Comparison of ENCODE assay signal across 9 mouse cellular contexts in the genomic region with DNA sequence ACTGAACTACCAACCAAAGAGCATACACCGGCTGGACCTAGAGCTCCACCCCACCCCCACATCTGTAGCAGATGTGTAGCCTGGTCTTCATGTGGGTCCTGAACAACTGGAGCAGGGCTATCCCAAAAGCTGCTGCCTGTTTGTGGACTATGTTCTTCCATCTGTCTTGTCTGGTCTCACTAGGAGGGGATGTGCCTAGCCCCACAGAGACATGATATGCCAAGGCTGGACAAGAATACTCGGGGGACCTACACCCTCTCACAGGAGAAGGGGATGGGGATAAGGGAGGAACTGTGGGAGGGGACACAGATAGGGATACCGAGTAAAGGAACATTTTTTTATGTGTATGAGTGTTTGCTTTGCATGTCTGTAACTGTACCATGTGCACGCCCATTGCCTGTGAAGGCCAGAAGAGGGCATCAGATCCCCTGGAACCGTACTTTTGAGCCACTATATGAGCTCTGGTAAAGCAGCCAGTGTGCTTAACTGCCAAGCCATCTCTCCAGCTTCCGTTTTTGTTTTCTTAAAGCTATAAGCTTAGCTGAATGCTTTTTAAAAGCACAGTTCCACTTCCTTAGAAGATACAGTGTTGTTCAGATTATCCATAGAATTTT. TPM values are rescaled to one million over a fixed set of nuclear protein-coding genes. Genes with fewer than 3 reads are reported as not detected.
DNase-seq lines count a peak whose midpoint lies in the region; ATAC-seq and TF ChIP-seq lines count a peak whose summit lies in the region.
"Had no signal": no experiment of that assay in that cellular context is flagged by ENCODE, and none has a peak within 500 bp of the region (broad histone marks: within the 10 kb centered on the region; RNA-seq: fewer than 3 reads in every experiment).

No protein-coding gene starts in this region.

- WGBS in limb, embryonic 13.5 days, result 31% methylated on average over 6 of the region's 6 CpGs

- H3K36me3 ChIP-seq in G1E (replicated peaks), result no peaks in the 10 kb centered on the region
- H3K36me3 ChIP-seq in limb, embryonic 13.5 days, result no peaks in the 10 kb centered on the region

- H3K4me3 ChIP-seq in G1E (ENCODE audit: low read depth, low read length), result no peak overlapping the region
- H3K4me3 ChIP-seq in limb, embryonic 13.5 days, result no peak overlapping the region

- no peaks in the 10 kb centered on the region for H3K4me1 ChIP-seq in G1E (ENCODE audit: insufficient read depth, low read depth, low read length)
- no peaks in the 10 kb centered on the region for H3K4me1 ChIP-seq in limb, embryonic 13.5 days

- peak; percentile 34; the same call in 1 of the 2 replicates for ATAC-seq in G1E (ENCODE audit: extremely low read depth, insufficient number of reproducible peaks, low FRiP score, poor library complexity, severe bottlenecking)
- ATAC-seq in limb, embryonic 13.5 days (ENCODE audit: low FRiP score, low read depth), result peak; percentile 59; the same call in 1 of the 2 replicates

- no peak for TF ChIP-seq CTCF in G1E (IDR thresholded peaks at IDR 0.05; ENCODE audit: low read depth, low read length)

- no peak overlapping the region for H3K27ac ChIP-seq in limb, embryonic 13.5 days

- H3K27me3 ChIP-seq in G1E (ENCODE audit: insufficient read depth, low read length), result peaks cover 7% of the 10 kb centered on the region; the same call in 1 of the 2 replicates
- no peaks in the 10 kb centered on the region for H3K27me3 ChIP-seq in limb, embryonic 13.5 days

- H3K9ac ChIP-seq in limb, embryonic 13.5 days, result no peak overlapping the region

- H3K4me2 ChIP-seq in limb, embryonic 13.5 days (replicated peaks), result no peak overlapping the region

- DNase-seq in 416B (ENCODE audit: low read depth) (peak; percentile 86), G1E (ENCODE audit: low spot score) (no peak)
- DNase-seq in cerebellum, postnatal 14 days, result peak; percentile 81 to 82
- peak; percentile 20 to 27 for DNase-seq in gastrocnemius, adult 8-10 months (ENCODE audit: low spot score in 2 of 2)
- peak; percentile 70 for DNase-seq in kidney, adult 9 months
- DNase-seq in retina, embryonic 14.5 days (ENCODE audit: low spot score), result peak; percentile 69
- peak; percentile 5 for DNase-seq in yolk sac, embryonic 10.5 days (ENCODE audit: low spot score)

- no peaks in the 10 kb centered on the region for H3K9me3 ChIP-seq in G1E (replicated peaks)
- H3K9me3 ChIP-seq in limb, embryonic 13.5 days, result no peaks in the 10 kb centered on the region

RNA-seq across cellular contexts. Expression of gene Olfr223, which starts 31.0 kb away (rescaled TPM):
- total RNA-seq in G1E (2014; fragmentation: Nextera tagmentation) (not detected in 2 replicates), G1E (2017) (not detected in 2 replicates)
- not detected in 2 replicates for polyA plus RNA-seq in G1E (2012)
- not detected for total RNA-seq in gastrocnemius, adult 8-10 months (2022)
- polyA plus RNA-seq in limb, embryonic 13.5 days (2015; fragmentation: Nextera tagmentation; extraction: Ambion mirVana), result not detected in 2 replicates
- polyA plus RNA-seq: large intestine, adult 2 months had no signal

RNA-seq across cellular contexts. Expression of gene Mprip, which starts 37.0 kb away (rescaled TPM):
- total RNA-seq in G1E (2014; fragmentation: Nextera tagmentation) (27.6 and 32.2 TPM in 2 replicates), G1E (2017) (55.8 and 60.1 TPM in 2 replicates)
- polyA plus RNA-seq in G1E (2012), result 43.3 and 43.4 TPM in 2 replicates
- total RNA-seq in gastrocnemius, adult 8-10 months (2022), result 10 to 100 TPM; 68.5 to 94.6 (median 77.3) TPM
- polyA plus RNA-seq in limb, embryonic 13.5 days (2015; fragmentation: Nextera tagmentation; extraction: Ambion mirVana), result 40.7 and 44.4 TPM in 2 replicates

RNA-seq across cellular contexts. Expression of gene Olfr222, which starts 48.1 kb away (rescaled TPM):
- not detected in 2 replicates for total RNA-seq in G1E (2014; fragmentation: Nextera tagmentation)
- total RNA-seq in G1E (2017), result not detected in 2 replicates
- polyA plus RNA-seq in G1E (2012), result not detected in 2 replicates
- not detected for total RNA-seq in gastrocnemius, adult 8-10 months (2022)
- polyA plus RNA-seq in limb, embryonic 13.5 days (2015; fragmentation: Nextera tagmentation; extraction: Ambion mirVana), result not detected in 2 replicates
- polyA plus RNA-seq: large intestine, adult 2 months had no signal
